Mouse (Mus musculus): Measurements from ENCODE around the gene Igf1r.

- TF ChIP-seq CTCF (IDR thresholded peaks at IDR 0.05; ENCODE audit: control insufficient read depth, insufficient read depth, insufficient read length) (no peak), CEBPB (IDR thresholded peaks at IDR 0.05; ENCODE audit: low read depth) (no peak), MYOG (IDR thresholded peaks at IDR 0.05; ENCODE audit: control insufficient read depth, extremely low read depth, insufficient read length) (no peak), FOSL1 (IDR thresholded peaks at IDR 0.05; ENCODE audit: insufficient read depth, low read length, poor library complexity, severe bottlenecking) (no peak), MAX (IDR thresholded peaks at IDR 0.05) (no peak), MYOD1 (IDR thresholded peaks at IDR 0.05; ENCODE audit: control insufficient read depth, insufficient read length, low read depth) (no peak), USF1 (IDR thresholded peaks at IDR 0.05; ENCODE audit: low read depth) (no peak)
These were observed 305.9 kb downstream of the Igf1r start for GRCm38 (mm10) chr7:68258326-68259150.
